Mouse (Mus musculus): ENCODE results near the gene Arid5b.

- no peak; the same call in 1 of the 2 replicates for TF ChIP-seq CTCF (IDR thresholded peaks at IDR 0.05; ENCODE audit: low read depth)
- no peak for TF ChIP-seq EP300 (IDR thresholded peaks at IDR 0.05; ENCODE audit: low read depth)
Observed at GRCm38 (mm10) chr10:68075181-68075580, 203.4 kb downstream of the Arid5b start.

Data from heart, postnatal 0 days (tissue).